Mouse (Mus musculus): ENCODE results near the gene Stat5b.

- no peak for TF ChIP-seq CTCF (conservative IDR thresholded peaks at IDR 0.05; ENCODE audit: insufficient read depth, insufficient read length, low read depth, low read length)
- TF ChIP-seq POLR2A (IDR thresholded peaks at IDR 0.05; ENCODE audit: low read depth, low read length) = no peak
These were observed 33.7 kb downstream of the Stat5b start for GRCm38 (mm10) chr11:100816801-100817200.
